Mouse (Mus musculus) adrenal gland, postnatal 25 days (tissue): ENCODE data around the gene Fmnl1. TPM values are rescaled to one million over a fixed set of nuclear protein-coding genes. Genes with fewer than 3 reads are reported as not detected.

Experiments used
- DNase-seq: peaks from one replicate; pipeline ENCODE4 v3.0.0; 2021; ENCODE audit warnings: mixed read lengths
- total RNA-seq: library from RNA; stranded (reverse); gene quantifications from 2 replicates; pipeline ENCODE4 v1.2.3, GENCODE M21; 2021

Gene Fmnl1
- total RNA-seq, 1 experiment from 2014 or later = 19.9 TPM

GRCm38 (mm10) chr11:103160738-103161137 lies 10.2 kb upstream of the Fmnl1 start:
- DNase-seq = no peak

GRCm38 (mm10) chr11:103161449-103161848 lies 9.5 kb upstream of the Fmnl1 start:
- no peak for DNase-seq

DNA sequence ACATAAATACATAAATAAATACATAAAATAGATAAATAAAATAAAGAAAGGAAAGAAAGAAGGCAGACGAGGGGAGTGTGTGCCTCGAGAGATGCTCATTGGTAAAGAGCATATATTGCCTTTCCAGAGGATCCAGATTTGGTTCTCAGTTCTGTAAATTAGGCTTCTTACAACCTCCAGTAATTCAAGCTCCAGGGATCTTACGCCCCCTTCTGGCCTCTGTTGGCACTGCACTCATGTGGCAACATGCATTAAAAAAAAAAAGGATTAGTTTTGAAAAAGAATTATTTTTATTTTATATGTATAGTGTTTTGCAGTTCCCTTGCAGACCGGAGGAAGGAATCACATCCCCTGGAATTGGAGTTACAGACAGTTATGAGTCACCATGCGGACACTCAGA lies 8.8 kb upstream of the Fmnl1 start:
- peak; percentile 49 for DNase-seq

DNA sequence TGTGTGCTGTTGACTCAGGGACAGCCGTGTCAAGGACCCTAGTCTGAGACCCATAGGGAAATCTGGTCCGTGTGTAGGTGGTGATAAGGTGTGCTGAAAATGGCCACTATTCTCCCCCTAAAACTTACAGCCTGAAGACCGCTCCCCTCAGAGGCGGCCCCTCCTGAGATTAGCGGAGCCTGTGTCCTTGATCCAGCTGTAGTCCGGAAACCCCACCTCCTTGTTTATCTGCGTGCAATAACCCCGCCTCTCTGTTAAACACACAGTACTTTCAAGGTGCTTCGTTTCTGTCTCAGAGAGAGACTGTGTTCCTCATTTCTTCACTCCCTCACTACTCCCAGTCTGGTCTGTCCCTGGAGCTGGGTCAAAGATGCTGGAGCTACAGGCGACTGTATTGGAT lies 6.5 kb upstream of the Fmnl1 start:
- DNase-seq = no peak

GRCm38 (mm10) chr11:103168690-103169390 lies 2.1 kb upstream of the Fmnl1 start:
- DNase-seq = peak; percentile 72

GRCm38 (mm10) chr11:103169664-103170063 lies 1.2 kb upstream of the Fmnl1 start:
- no peak for DNase-seq

DNA sequence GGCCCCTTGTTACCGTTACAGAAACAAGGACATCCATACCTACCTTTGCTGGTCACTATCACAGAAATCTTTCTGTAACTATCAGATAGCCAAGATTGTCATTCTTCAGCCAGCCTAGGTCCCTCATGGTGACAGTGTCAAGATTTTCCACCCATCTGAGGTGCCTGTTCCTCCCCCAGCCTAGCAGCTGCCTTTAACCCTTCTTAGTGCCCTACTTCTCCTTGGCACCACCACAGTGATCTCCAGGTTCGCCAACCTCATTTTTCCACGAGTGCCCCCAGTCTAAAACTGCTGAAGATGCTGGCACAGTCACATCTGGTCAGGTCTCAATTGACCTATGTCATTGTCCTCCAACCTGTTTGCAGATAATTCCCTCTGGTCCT lies 805 bp upstream of the Fmnl1 start:
- DNase-seq = no peak

GRCm38 (mm10) chr11:103171286-103171620 lies 346 bp downstream of the Fmnl1 start:
- DNase-seq = peak; percentile 31

- no peak for DNase-seq
Observed at GRCm38 (mm10) chr11:103171703-103172391, 940 bp downstream of the Fmnl1 start.

DNA sequence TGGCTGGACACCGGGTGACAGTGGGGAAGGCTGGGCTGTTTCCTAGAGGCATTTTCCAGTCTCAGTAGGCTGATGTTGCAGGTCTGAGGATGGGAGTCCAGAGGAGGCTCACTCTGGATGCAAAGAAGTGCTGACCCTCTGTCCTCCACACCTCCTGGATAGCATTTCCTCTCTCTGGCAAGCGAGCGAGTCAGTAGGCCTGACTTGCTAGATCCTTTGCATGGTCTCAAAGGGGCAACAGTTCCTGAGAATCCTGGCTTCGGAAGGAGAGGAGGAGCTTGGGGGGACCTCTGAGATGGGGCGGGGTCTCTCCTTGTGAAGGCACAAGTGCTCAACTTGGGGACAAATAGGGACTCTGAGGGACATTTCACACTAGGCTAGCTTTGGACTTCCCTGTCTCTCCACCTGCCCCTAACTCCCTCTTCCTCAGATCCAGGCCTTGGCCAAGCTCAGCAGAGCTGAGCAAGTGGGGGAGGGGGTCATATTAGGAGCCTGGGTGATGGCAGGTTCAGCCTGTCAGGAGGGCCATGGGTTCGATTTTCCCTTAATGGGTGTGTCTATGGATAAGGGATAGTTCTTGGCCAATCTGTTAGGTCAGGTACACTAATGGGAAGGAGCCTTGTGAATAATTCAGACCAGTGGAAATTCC lies 1.6 kb downstream of the Fmnl1 start:
- no peak for DNase-seq

DNA sequence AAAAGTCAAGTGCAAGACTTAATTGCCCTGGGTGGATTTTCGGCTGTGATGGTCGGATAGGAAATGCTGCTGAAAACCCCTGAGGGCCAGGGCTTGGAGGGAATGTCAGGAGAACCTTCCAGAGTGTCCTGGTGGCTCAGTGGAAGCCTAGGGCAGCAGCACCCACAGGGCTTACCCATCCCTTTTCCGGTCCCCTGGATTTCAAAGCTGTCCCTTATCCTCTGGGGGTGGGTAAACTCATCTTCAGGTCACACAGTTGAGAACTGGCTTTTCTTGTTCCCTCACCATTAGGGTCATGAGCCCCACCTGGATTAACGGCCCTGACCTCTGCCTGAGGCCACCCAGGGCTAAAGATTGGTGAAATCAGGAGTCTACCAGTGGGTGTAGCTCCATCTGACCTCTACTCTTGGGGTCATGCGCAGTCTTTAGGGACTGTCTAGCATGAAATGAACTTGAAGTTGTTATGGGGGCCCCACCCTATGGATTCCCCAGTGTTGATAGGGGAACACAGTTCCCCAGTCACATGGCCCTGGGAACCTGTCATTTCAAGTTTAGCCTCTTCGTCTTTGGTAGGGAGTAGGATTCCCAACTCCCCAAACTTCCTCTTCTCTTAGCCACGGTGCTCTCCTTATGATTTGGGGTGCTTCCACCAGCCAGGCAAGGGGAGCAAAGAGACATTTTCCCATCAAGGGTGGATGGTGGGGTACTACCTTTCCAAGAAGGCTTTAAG lies 2.3 kb downstream of the Fmnl1 start:
- no peak for DNase-seq

DNA sequence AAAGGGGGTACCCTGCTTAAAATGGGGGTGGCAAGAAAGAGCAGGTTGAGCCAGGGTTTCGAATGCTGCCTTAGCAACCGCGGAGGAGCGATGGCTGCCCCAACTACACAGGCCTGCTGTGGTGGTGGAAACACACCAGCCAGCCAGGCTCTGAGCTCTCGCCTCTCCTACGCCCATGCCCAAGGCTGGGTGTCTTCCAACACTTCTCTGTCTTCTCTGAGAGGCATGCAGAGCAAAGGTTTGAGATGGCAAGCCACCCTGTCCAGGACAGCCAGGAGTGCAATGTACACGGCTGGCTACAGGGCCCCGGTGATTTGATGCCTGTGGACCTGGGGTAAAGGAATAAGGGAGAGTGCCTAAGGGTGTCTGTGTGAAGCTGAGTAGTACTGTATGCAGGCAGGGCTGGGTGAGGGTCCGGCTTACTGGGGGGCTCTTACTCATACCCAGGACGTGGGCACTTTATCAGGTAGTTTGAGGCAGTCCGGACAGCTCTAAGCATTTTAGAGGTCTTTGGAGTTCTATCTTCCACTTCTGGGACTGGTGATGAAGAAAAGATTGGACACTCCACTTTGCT lies 3.0 kb downstream of the Fmnl1 start:
- DNase-seq = no peak

GRCm38 (mm10) chr11:103174411-103174832 lies 3.5 kb downstream of the Fmnl1 start:
- peak; percentile 46 for DNase-seq

- peak; percentile 72 for DNase-seq
Observed at GRCm38 (mm10) chr11:103174891-103175391, 4.0 kb downstream of the Fmnl1 start.

GRCm38 (mm10) chr11:103175688-103176442 lies 5.0 kb downstream of the Fmnl1 start:
- DNase-seq = peak; percentile 32

- no peak for DNase-seq
Observed at GRCm38 (mm10) chr11:103176510-103176909, 5.6 kb downstream of the Fmnl1 start.

DNA sequence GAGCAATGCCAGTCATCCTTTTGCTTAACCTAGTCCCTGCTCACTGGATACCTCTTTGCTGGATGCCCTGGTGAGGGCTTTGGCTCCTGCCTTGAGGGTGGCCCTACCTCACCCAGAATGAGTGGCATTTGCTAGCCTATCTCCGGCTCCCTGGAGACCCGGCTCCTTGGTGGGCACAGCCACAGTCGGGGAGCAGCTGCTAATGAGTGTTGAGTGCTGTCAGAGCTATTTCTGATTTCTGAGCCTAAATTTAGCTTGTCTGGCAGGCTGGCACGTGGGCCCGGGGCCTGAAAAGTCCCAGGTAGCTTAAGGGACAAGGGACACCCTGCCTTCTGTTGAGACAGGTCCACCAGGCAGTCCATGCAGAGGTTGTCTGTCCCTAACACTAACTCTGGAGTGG lies 6.3 kb downstream of the Fmnl1 start:
- no peak for DNase-seq

GRCm38 (mm10) chr11:103177815-103178485 lies 7.0 kb downstream of the Fmnl1 start:
- DNase-seq = no peak

DNA sequence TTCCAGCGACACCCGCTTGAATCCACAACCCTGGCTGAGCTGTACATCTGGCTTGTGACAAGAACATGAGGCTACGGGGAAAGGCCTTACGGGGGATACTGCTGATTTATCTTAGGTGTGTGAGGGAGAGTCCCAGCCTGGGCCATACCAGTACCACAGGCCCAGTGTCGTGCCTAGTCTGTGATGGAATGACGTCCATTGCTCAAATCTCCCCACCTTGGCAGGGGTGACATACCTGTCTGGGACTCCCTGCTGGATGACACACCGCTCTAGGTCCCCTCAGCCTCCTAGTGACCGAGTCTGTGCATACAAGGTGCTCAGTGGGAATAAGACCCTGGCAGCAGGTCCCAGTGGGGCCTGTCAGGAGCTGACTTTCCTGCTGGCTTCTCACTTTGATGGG lies 7.8 kb downstream of the Fmnl1 start:
- no peak for DNase-seq

- no peak for DNase-seq
Observed at GRCm38 (mm10) chr11:103180426-103180825, 9.5 kb downstream of the Fmnl1 start.

- no peak for DNase-seq
Observed at GRCm38 (mm10) chr11:103181349-103181748, 10.4 kb downstream of the Fmnl1 start.
